Mouse (Mus musculus): ENCODE data around the gene Ttll9.

Gene Ttll9

DNA sequence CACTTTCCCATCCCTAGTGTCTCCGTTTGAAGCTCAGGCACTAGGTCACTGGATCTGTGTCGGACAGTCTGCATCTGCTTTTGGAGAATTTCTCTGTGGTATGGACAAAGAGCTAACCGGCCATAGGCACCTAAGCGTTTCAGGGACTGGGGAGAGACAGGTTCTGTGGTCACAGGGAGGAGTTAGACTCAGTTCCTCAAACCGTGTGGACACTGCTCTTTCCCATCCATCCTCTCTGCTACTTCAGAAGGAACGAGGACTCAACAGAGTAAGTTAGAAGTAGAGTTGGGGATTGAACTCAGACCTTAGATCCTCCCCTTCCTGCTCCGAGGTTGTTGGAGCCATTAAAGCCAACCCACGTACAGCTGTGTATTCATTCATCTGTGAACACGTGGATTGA is 89.3 kb downstream of the Ttll9 start:
- DNase-seq = no peak

DNA sequence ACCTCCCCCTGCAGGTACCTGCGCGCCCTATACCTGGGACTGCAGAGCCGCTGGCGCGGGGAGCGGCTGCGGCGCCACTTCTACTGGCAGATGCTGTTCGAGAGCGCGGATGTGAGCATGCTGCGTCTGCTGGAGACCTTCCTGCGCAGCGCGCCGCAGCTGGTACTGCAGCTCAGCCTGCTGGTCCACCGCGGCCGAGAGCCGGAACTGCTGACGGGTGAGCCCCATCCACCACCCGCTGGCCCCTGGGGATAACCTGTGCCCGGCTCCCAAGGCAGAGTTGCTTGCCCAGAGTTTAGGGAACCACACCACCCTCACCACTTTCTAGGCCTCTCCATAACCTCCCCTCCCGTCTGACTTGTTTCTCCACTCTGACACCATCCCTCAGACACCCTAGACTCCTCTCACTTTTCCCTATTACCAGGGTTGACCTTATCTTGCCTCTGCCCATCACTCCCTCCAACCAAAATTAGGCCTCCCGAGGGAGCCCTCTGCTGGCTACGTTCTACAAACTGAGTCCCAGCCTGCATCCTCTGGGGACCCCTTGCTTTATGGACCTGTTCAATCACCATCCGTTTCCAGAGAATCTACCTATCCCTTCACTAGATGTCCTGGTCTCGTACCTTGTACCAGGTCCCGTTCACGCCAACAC is 90.5 kb downstream of the Ttll9 start:
- DNase-seq = peak; percentile 63 to 65

- no peak for DNase-seq
These were observed 91.6 kb downstream of the Ttll9 start for GRCm38 (mm10) chr2:153053896-153054295.

- DNase-seq = peak; percentile 45 to 52
These were observed 93.1 kb downstream of the Ttll9 start for GRCm38 (mm10) chr2:153055270-153055920.
